Mouse (Mus musculus) CD4-positive, CD25-positive, alpha-beta regulatory T cell, adult 4 months (primary cell): ENCODE data around the gene Leng8. TPM values are rescaled to one million over a fixed set of nuclear protein-coding genes. Genes with fewer than 3 reads are reported as not detected.

Experiments used
- ATAC-seq: one replicate; pipeline ENCODE4 v1.8.0; 2017
- polyA plus RNA-seq, 2 experiments: library from polyadenylated mRNA; unstranded; fragments of 100-300 nt; shearing (Covaris generic); gene quantifications; one replicate each; pipeline ENCODE4 v1.2.1; 2017

Gene Leng8
- polyA plus RNA-seq, 2 experiments from 2014 or later = 23.4 to 27.4 TPM

DNA sequence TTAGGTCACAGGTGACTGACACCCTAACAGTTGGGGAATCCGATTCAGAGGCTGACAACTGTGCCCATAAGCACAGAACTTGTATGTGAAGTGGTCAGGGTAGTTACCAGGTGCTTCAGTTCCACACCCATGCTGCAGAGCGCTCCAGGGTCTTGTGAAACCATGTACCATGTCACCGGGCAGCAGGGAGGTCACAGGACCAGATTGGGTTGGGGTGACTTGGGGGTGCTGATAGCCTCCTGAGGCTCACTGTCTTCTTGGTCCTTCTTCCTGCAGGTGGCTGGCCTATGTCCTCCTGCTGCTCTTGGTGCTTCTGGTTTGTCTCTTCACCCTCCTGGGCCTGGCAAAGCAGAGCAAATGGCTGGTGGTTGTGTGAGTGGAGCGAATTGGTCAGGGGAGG lies 8.9 kb upstream of the Leng8 start:
- no peak for ATAC-seq

DNA sequence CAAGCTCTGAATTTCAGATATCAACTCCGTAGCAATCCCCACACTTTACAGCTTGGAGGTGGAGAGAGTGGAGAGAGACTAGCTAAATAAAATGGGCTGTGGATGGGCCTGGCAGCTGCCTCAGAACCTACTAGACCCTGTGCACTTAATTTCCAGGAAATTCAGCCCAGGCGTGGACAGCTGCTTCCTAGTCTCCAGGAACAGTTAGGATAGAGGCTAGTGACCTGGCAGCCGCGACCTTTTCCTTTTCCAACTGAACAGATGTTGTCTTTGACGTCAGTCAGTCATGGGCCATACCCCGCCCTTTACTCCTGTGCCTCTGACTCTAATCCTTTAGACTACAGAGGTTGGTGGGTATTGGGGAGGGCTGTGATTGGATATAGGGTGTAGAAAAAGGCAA lies 8.0 kb upstream of the Leng8 start:
- no peak for ATAC-seq

DNA sequence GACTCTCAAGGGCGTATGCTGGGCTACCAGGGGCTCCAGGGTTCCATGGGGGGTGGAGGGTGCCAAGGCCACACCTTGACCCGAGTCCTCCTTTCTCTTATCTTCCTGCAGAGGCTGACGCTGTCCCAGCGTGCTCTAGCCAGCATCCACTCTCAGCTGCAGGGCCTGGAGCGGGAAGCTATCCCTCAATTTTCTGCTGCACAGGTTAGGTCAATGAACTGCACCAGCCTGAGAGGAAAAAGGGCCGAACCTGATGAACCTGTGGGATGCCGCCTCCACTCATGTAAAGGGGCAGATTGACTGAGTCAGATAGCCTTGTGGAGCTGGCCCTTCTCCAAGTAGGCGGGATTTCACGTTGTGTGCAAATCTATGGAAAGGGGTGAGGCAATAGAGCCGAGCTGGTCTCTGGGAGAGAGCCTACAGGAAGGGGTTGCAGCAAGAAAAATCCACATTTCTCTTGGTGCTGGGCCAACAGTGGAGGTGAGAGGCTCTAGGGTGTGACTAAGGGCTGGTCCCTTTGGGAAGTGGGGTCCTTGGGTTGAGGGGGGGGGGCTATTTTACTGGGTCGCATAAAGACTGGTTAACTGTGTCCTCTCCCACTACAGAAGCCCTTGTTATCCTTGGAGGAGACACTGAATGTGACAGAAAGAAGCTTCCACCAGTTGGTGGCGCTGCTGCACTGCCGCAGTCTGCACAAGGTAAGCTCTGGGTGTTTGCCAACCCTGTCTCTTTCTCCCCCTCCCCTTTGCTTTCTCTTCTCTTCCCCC lies 6.0 kb upstream of the Leng8 start:
- peak; percentile 88 for ATAC-seq

DNA sequence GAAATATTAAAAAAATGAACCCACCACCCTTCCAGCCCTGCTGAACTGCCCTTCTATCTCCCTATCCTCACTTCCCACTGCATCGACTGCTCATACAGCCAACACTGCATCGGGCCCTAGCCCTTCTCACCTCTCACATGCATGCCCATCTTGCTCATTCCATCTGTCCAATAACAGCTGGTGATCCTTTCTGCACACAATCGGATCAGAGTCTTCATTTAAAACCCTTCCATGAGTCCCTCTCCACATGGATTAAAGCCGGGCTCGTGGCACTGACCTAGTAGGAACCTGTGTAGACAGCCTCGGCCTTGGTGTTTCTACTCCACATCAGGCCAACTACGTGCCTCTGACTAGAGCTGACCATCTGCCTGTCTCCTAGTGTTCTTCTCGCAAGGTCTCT lies 4.9 kb upstream of the Leng8 start:
- no peak for ATAC-seq

GRCm38 (mm10) chr7:4132581-4132980 lies 4.3 kb upstream of the Leng8 start:
- no peak for ATAC-seq

- no peak for ATAC-seq
Observed at GRCm38 (mm10) chr7:4132998-4133397, 3.8 kb upstream of the Leng8 start.

GRCm38 (mm10) chr7:4134911-4135310 lies 1.9 kb upstream of the Leng8 start:
- no peak for ATAC-seq

DNA sequence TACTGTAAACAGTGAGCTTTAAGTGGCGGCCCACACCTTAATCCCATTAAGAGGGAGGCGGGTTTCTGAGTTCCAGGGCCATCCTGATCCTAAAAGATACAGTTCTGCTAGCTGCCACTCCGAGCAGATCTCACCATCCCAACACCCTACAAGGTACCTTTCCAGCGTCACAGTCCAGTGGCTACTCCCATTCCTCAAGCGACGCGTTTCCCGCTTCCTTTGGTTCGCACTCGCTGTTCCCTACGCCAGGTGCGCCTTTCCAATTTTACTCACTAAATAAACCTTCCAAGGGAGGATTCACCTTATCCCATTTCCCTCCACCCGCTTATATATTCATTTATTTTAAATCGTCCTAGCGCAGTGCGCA lies 452 bp upstream of the Leng8 start:
- peak; percentile 2 for ATAC-seq

GRCm38 (mm10) chr7:4137746-4138145 lies 907 bp downstream of the Leng8 start:
- ATAC-seq = no peak

GRCm38 (mm10) chr7:4138181-4138580 lies 1.3 kb downstream of the Leng8 start:
- no peak for ATAC-seq

DNA sequence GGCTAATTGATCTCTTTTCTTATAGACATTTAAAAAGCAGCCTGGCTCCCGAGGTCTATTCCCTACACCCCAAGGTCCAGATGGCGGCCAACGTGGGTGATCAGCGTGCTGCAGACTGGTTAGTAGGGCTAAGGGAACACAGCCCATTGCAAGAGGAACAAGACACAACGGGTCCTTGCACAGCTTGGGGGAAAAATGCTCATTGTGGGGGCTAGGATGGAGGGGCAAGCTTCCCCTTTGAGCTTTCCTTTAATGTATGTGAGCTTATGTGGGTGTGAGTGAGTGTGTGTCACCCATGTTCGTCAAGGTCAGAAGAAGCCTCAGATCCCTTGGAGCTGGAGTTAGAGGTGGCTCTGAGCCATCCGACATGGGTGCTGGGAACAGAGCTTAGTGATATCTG lies 1.8 kb downstream of the Leng8 start:
- ATAC-seq = no peak

GRCm38 (mm10) chr7:4139391-4139790 lies 2.6 kb downstream of the Leng8 start:
- no peak for ATAC-seq

DNA sequence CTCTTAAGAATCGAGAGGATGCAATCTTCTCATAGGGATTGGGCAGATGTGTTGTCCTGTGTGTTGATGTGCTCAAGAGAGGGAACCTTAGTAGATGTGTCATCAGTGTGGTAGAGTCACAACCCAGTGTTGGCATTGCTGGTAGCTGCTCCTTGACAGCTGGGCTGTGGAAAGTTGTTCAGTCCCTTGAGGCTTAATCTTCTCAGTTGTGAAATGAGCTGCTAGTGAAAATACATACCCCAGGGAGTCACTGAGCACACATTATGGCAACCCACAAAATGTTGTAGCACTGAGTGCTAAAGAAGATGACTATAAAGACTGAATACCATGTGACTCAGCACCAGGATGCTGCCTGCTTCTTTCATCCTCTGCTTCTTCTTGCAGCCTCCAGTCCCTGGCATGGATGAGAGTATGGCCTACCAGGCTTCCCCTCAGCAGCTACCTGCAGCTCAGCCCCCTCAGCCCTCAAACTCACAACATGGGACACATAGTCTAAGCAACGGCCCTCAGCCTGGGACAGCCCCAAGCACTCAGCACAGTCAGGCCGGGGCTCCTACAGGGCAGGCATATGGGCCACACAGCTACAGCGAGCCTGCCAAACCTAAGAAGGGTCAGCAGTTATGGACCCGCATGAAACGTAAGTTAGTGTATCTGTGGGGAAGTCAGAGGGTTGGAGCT lies 4.9 kb downstream of the Leng8 start:
- no peak for ATAC-seq

GRCm38 (mm10) chr7:4142796-4143445 lies 6.1 kb downstream of the Leng8 start:
- ATAC-seq = no peak

GRCm38 (mm10) chr7:4143506-4143905 lies 6.7 kb downstream of the Leng8 start:
- ATAC-seq = no peak

DNA sequence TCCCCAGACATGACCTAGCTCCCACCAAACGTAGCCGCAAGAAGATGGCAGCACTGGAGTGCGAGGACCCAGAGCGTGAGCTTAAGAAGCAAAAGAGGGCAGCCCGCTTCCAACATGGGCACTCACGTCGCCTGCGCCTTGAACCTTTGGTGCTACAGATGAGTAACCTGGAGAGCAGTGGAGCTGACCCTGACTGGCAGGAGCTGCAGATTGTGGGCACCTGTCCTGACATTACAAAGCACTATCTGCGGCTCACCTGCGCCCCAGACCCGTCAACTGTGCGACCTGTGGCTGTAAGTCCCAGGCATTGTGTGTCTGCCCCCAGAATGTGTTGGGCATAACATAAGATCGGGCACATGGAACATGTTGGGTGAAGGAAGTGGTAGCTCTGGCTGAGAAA lies 7.2 kb downstream of the Leng8 start:
- no peak for ATAC-seq

GRCm38 (mm10) chr7:4144766-4145551 lies 8.1 kb downstream of the Leng8 start:
- ATAC-seq = no peak

DNA sequence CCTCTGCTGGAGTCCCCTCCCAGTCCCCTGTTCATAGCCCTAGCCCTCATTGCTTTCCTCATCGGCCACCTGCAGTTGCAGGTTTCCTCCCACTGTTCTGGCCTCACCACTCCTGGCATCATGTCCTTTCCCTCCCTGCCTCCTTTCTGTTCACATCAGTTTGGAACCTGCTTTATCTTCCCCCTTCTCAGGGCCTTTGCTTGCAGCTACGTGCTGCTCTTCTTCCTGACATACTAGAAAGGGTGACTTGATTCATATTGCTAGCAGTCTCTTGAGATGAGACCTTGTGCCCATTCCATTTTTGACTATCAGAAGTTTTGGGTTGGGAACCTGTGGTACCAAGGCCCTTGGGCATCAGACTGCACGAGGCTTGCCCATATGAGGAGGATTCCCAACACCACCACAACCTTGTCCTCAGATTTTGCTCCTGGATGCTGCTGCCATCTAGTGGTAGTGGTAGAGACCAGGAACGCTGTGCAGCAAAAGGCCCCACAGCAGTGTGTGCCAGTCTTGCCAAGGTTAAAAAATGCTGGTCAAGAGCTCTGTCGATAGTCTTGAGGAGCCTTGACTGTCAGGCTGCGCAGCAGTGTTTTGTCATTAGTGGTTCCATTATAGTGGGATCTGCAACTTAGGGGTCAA lies 8.8 kb downstream of the Leng8 start:
- ATAC-seq = no peak

- no peak for ATAC-seq
Observed at GRCm38 (mm10) chr7:4146241-4147180, 9.7 kb downstream of the Leng8 start.

DNA sequence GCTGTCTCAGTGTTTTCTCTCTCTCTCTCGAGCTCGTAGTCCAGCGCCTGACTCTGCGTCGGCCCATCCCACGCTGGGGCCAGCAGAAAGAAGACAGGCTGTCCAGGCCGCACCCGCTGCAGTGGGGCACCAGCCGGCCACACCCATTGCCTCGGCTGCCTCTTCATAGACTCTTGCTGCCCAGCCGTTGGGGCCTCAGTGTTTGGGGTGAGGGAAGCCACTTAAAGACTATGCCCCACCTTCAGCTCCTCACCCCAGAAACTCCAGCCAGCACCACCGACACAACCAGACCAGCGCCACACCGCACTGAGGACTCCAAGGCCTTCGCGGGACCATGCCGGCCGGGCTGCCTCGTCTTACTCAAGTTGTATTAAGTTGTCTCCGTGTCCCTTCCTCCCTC lies 10.5 kb downstream of the Leng8 start:
- no peak for ATAC-seq

GRCm38 (mm10) chr7:4147836-4148235 lies 11.0 kb downstream of the Leng8 start:
- ATAC-seq = no peak
